Mouse (Mus musculus): ENCODE data around the gene Map3k5. TPM values are rescaled to one million over a fixed set of nuclear protein-coding genes. Genes with fewer than 3 reads are reported as not detected.
"Not testable (repeated sequence)": the region's sequence is repeated elsewhere in the genome, so short reads cannot be mapped to it uniquely, and the experiment has no call there.

Gene Map3k5
- total RNA-seq, 4 experiments from 2014 or later: 24.6 to 33.6 (median 24.8) TPM

- DNase-seq (ENCODE audit: low spot score in 2 of 2): no peak
Observed at GRCm38 (mm10) chr10:19964105-19964504, 29.8 kb downstream of the Map3k5 start.

- DNase-seq (ENCODE audit: low spot score in 2 of 2): no peak
Observed at GRCm38 (mm10) chr10:19966597-19966996, 32.3 kb downstream of the Map3k5 start.

DNA sequence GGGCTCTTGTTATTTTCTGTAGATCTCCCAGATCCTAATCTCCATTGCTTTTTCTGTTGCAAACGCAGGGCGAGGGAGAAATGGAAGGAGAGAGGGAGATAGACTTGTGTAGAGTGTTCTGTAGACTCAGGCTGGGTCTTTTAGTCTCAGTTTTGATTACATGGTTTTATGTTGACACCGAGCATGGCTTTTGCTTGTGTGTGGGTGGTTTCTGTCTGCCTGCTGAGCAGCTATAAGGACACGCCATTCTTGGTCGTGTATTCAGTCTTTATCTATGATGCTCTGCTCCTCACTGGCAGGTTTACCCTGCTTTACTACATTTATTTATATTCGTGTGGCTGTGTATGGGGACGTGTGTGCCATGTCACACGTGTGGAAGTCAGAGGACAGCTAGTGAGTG, 34.2 kb downstream of the Map3k5 start:
- no peak for DNase-seq (ENCODE audit: low spot score in 2 of 2)

DNA sequence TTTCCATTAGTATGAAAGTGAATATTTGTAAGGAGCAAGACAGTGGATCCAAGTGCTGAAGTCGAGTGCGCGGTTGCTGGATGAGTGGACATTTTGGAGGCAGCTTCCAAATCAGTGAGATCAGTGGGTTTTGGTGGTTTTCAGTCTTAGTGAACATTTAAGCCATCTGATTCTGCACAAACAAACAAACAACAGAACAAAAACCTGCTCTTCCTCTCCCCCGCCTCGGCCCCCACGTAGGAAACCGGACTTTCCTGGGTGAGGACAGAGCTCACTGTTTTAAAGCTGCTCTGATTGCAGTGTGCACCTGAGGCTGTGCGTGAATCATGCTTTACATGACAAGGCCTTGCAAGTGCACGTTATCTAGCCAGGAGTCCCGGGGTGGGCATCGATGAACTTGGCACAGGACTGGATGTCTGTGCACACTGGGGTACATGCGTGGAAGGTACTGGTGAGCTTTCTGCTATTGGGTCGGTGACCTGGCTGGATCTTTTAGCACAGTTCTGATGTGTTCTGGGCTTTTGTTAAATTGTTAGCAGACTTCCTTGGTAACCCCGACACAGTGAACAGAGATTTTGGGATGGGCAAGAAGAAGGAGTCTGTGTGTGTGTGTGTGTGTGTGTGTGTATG, 35.7 kb downstream of the Map3k5 start:
- no peak for DNase-seq (ENCODE audit: low spot score in 2 of 2)

DNA sequence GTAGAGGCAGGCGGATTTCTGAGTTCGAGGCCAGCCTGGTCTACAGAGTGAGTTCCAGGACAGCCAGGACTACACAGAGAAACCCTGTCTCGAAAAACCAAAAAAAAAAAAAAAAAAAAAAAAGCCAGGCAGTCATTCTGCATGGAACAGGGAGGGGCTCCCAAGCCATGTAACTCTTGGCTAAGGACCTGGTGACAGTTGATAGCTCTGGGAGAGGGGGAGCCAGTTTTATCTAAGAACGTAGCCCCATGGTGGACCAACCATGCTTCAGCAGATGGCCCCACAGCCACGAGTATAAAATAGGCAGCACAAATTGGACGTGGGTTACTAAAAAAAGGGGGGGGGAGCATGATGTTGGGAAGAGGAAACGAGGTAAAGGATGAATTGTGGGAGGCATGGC, 37.2 kb downstream of the Map3k5 start:
- not testable (repeated sequence) for DNase-seq (ENCODE audit: low spot score in 2 of 2)

DNA sequence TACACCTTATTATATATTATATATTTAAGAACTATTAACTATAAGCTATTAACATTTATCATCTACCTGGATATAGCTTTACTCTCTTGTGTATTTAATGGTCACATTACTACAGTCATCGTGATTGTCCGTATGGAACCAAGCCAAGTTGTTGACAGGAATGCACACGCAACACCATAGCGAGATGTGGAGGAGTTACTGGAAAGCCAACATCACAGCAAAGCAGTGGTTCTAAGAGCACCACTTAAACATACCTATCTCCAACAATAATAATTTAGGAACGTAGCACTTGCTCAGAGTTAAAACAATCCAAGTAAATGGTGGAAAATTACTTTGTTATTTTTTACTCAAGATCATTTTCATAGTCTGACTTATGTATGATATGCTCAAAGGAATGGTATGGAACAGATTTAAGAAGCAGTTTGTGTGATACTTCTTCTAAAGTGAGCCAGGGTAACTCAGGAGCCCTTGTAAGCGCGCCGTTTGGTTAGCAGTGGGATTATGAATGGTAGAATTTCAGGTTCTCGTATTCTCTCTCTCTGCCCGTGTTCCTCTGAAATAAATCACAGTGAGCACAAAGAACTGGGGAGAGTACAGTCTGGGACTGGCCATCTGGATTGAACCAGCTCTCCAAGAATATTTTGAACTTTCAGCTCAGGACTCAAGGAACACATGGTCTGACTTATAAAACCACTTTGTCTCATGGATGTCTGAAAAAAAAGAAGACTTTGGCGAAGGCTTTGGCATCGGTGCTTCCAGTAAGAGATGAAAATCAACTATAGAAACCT, 39.2 kb downstream of the Map3k5 start:
- DNase-seq (ENCODE audit: low spot score in 2 of 2): no peak

GRCm38 (mm10) chr10:19977557-19977956, 43.3 kb downstream of the Map3k5 start:
- DNase-seq (ENCODE audit: low spot score in 2 of 2): no peak

GRCm38 (mm10) chr10:19978662-19979199, 44.5 kb downstream of the Map3k5 start:
- DNase-seq (ENCODE audit: low spot score in 2 of 2): no peak

GRCm38 (mm10) chr10:19987736-19988135, 53.5 kb downstream of the Map3k5 start:
- DNase-seq (ENCODE audit: low spot score in 2 of 2): no peak

DNA sequence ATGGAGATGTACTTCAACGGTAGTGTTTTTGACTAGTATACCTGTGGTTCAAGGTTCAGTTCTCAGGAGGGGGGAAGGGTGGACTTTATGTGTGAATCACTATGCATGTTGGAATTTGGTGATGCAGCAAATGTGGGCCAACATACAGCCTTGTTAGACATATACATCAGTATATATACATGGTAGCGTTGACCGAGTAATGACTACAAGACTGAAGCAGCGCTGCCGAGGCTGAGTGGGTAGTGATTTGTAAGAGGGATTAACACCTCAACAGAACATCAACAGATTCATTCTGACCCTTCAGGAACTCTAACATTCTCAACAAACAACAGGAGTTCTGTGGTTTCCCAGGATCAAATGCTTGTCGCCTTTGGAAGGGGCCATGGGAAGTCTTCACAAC, 55.7 kb downstream of the Map3k5 start:
- no peak for DNase-seq (ENCODE audit: low spot score in 2 of 2)

- DNase-seq (ENCODE audit: low spot score in 2 of 2): no peak
Observed at GRCm38 (mm10) chr10:19990638-19991037, 56.4 kb downstream of the Map3k5 start.

GRCm38 (mm10) chr10:19991237-19991865, 57.1 kb downstream of the Map3k5 start:
- DNase-seq (ENCODE audit: low spot score in 2 of 2): no peak

- no peak for DNase-seq (ENCODE audit: low spot score in 2 of 2)
Observed at GRCm38 (mm10) chr10:19991866-19992252, 57.6 kb downstream of the Map3k5 start.

- no peak for DNase-seq (ENCODE audit: low spot score in 2 of 2)
Observed at GRCm38 (mm10) chr10:19994469-19995450, 60.5 kb downstream of the Map3k5 start.

GRCm38 (mm10) chr10:19996151-19996550, 61.9 kb downstream of the Map3k5 start:
- no peak for DNase-seq (ENCODE audit: low spot score in 2 of 2)

- no peak for DNase-seq (ENCODE audit: low spot score in 2 of 2)
Observed at GRCm38 (mm10) chr10:19999703-20000407, 65.6 kb downstream of the Map3k5 start.

- no peak for DNase-seq (ENCODE audit: low spot score in 2 of 2)
Observed at GRCm38 (mm10) chr10:20000408-20000770, 66.1 kb downstream of the Map3k5 start.

DNA sequence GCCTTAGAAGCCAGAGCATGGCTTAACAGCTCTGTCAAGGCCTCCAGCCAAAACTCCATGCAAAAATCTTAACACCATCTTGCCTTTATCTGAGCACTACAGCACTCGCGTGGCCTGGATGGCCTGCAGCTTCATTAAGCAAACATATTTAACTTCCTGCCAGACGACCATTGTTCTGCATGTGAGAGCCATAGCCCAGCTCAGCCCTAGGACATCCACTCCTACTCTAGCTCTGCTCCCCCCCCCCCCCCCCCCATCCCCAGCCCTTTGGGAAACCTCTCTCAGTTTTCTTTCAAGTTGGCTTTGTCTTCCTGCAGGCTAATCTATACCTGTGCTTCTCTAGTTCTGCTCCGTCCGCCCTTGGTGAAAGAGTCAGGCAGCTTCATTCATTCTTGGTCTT, 67.7 kb downstream of the Map3k5 start:
- DNase-seq (ENCODE audit: low spot score in 2 of 2): no peak

- DNase-seq (ENCODE audit: low spot score in 2 of 2): no peak
Observed at GRCm38 (mm10) chr10:20003006-20003405, 68.7 kb downstream of the Map3k5 start.

DNA sequence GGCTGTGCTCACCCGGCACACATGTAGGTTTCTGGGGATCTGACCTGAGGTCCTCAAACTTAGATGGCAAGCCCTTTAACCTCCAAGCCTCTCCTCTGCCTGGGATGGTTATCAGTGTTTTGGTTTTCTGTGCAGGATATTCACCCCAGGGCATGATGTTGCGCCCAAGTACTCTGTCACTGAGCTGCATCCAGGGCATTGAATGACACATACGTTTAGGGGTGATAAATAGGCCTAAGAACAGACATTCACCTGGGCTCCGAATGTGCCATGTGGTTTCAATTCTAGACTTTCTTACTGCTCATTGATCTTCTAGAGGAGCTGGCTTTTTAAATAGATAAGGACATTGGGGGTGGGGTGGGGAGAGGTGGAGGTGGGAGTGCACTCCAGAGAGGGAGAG, 70.5 kb downstream of the Map3k5 start:
- DNase-seq (ENCODE audit: low spot score in 2 of 2): no peak

Data from layer of hippocampus, adult 8-10 months (tissue).